Mouse (Mus musculus): ENCODE results near the gene Catsper4.

Gene Catsper4

DNA sequence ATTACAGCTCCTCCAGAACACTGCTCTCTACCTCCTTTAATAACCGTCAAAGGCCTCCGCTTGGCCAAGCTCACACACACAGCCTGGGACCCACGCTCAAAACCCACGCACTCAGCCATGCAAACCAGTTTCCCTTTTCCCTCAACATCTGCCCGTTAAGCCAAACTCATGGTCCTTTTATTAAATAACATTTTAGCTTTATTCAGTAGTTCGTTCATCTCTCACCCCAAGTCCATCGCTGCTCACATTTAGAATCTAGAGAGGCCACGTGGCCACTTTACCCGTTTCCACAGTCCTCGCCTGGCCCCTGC is 23.7 kb upstream of the Catsper4 start:
- DNase-seq (ENCODE audit: low spot score in 2 of 2), result no peak

GRCm38 (mm10) chr4:134250116-134250929 is 23.1 kb upstream of the Catsper4 start:
- no peak for DNase-seq (ENCODE audit: low spot score in 2 of 2)

- DNase-seq (ENCODE audit: low spot score in 2 of 2), result peak; percentile 42 to 82
Observed at GRCm38 (mm10) chr4:134249651-134250050, 22.5 kb upstream of the Catsper4 start.

- DNase-seq (ENCODE audit: low spot score in 2 of 2), result no peak
Observed at GRCm38 (mm10) chr4:134246719-134247258, 19.6 kb upstream of the Catsper4 start, which contains the start of gene Gm30191. Gene Gm30191 (plus strand): TSS chr4:134246935.

GRCm38 (mm10) chr4:134246256-134246655 is 19.1 kb upstream of the Catsper4 start:
- no peak for DNase-seq (ENCODE audit: low spot score in 2 of 2)

DNA sequence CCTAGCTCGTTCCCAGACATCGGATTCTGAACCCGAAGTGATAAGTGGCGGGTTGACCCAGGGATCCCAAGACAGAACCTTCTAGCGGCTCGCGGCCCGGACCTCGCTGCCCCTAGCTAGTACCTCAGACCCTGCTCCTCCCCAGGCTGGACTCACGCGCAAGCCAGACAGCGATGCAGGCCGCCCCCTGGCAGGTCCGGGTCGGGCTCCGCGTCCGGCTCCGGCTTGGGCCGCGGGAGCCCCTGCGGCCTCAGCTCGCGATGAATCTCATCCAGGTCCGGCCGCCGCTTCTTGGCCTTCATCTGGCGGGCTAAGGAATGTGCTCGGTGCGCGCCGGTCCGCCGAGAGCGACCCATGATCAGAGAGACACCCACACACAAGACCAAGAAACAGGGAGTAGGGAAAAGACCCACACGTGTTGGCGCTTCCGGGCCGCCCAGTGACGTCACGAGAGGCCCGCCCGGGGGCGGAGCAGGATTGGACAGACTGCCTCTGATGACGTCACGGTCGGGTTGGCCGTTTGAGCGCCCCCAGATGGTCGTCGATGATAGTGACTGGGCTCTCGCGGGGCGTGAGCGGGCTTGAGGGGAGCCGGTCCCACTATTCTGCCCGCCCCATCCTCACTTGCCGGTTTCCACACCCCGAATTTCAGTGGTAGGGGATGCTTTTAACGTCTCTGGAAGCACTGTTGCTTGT is 18.1 kb upstream of the Catsper4 start, which contains the start of gene Zfp593:
Zfp593 (minus strand) TSS at position 445 of the 696 bp plus-strand sequence.
- peak; percentile 92 to 98 for DNase-seq (ENCODE audit: low spot score in 2 of 2)

DNA sequence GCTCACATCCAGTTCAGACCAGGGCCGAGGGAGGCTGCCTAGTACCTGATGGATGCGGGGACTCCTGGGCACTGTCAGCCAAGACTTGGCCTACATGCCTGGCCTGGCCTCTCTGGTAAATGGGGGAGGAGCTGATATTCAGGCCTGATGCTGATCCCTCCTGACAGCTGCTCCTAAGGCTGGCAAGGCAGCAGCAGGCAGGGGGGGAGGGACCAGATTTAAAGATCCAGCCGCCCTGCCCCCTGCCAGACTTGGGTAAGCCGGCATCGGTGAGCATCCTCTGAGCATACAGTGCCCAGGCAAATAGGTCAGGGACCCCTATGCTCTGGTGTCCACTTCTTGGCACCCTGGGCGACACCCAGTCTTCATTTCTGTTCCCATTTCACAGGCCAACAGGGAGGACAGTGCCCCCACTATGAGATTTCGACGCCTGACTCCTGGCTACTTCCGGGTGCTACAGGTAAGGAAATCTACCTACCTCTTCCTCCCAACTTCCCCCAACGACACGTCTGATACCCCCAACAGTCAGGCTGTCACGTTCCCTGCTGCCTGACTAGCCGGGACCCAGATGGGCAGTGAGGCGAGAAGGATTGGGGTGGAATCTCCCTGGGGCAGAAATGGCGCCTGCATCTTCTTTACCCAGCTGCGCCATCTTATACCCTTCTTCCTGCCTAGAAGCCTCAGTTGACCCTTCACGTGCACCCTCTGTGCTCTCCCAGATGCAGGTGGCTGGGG is 16.5 kb upstream of the Catsper4 start, which contains the start of gene E130218I03Rik:
E130218I03Rik (plus strand) TSS at position 147 of the 735 bp plus-strand sequence.
- no peak for DNase-seq (ENCODE audit: low spot score in 2 of 2)

- DNase-seq (ENCODE audit: low spot score in 2 of 2), result no peak
Observed at GRCm38 (mm10) chr4:134238686-134239085, 11.5 kb upstream of the Catsper4 start.

GRCm38 (mm10) chr4:134238279-134238651 is 11.1 kb upstream of the Catsper4 start, which contains the start of gene Cnksr1:
Gene Cnksr1 (minus strand): TSS chr4:134238399.
- no peak for DNase-seq (ENCODE audit: low spot score in 2 of 2)

DNA sequence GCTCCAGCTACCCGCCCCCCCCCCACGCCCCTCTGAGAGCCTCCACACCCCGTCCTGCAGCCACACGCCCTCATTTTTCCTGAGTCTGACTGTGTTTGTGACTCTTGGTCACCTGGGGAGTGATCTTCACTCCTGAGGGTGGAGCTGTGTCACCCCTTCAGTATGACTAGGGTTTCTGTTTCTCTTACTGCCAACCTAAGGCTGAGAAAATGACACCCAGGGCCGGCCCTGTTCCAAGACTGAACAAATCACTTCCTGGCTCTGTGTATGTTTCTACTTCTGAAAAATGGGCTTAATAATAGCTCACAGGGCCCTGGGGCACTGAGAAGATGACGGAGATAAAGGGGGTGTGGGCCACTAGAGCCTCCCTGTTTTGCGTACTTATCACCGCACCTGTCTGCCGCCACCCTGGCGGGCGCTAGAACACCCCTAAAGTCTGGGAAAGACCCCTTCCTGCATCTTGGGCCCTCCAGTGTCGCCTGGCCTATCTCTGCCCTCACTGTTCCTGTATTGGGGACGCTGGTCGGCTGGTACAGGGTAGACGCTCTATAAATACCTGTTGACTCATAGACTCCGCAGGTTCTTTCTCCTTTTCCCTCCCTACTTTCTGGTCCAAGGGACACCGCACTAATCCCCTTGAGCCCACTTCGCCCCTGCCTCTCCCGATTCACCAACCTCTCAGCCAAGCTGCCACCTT is 10.5 kb upstream of the Catsper4 start:
- DNase-seq (ENCODE audit: low spot score in 2 of 2), result no peak

DNA sequence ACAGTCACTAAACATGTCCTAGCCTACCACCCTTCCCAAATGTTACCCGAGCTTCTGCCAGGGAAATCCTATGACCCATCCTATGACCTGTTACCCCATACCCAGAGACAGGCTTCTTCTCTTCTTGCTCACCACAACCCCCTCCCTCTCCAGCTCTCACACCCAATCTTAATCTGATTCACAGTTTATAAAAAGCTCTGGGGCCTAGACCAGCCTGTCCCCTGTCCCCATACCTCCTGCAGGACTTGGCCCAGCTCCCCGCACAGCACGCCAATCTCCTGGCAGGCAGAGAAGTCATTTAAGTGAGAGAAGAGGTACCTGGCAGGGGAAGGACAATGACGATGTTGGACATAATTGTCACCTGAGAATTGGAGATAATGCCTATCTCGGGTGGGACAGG is 7.7 kb upstream of the Catsper4 start:
- DNase-seq (ENCODE audit: low spot score in 2 of 2), result no peak

- DNase-seq (ENCODE audit: low spot score in 2 of 2), result no peak
Observed at GRCm38 (mm10) chr4:134230431-134230830, 3.2 kb upstream of the Catsper4 start.

- no peak for DNase-seq (ENCODE audit: low spot score in 2 of 2)
Observed at GRCm38 (mm10) chr4:134222793-134223600, 4.2 kb downstream of the Catsper4 start.

DNA sequence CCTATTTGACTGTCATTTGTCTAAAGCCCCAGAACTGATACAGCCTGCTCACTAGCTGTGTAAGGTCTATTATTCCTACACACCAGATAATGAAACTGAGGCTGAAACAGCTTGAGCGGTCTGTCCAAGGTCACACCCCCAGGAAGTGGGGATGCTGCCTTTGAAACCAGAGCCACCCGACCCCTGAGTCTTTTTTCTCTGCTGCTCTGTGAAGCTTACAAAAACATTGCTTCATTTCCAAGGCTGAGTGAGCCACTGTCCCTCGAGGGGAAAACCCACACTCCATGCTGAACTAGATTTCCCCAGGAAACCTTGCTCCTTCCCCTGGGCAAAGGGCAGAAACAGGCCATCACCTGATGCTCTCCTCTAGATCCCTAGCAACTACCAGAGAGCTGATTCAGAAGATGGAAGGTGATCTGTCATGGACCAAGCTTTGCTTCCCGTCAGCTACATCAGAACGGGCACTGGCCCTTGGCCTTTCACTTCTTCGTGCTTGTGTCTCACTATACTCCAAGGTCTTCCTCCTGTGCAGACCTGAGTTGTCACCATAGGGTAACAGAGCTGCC is 20.6 kb downstream of the Catsper4 start:
- no peak for DNase-seq (ENCODE audit: low spot score in 2 of 2)

DNA sequence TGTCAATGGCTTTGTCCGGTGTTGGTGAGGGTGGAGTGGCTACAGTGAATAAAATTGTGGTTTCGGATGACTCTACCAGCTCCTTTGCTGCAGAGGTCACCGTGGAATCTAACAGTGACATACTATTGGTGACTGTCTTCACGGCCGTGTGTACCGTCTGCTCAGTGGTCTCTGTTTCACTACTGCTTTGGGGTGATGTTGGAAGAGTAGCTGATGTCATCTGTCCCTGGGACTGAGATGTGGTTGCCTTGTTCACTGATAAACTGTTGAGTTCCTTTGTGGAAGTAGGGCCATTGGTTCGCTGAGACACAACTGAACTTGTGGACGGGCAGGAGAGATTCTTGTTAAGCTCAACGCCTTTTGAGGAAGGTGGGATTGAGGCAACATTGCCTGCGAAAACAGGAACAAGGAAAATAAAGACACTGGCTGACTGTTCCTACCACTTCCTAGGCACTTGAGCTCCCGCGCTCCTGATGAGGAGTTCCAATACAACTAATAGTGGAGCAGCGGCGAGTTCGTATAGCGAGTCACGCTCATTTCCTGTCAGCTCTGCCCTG is 23.8 kb downstream of the Catsper4 start:
- no peak for DNase-seq (ENCODE audit: low spot score in 2 of 2)

GRCm38 (mm10) chr4:134202904-134203303 is 24.3 kb downstream of the Catsper4 start, which contains the start of gene Gm7534:
Gene Gm7534 (minus strand): TSS chr4:134203004.
- no peak for DNase-seq (ENCODE audit: low spot score in 2 of 2)

GRCm38 (mm10) chr4:134199371-134199770 is 27.8 kb downstream of the Catsper4 start:
- DNase-seq (ENCODE audit: low spot score in 2 of 2), result no peak

- DNase-seq (ENCODE audit: low spot score in 2 of 2), result no peak
Observed at GRCm38 (mm10) chr4:134186268-134186667, 40.9 kb downstream of the Catsper4 start.

DNA sequence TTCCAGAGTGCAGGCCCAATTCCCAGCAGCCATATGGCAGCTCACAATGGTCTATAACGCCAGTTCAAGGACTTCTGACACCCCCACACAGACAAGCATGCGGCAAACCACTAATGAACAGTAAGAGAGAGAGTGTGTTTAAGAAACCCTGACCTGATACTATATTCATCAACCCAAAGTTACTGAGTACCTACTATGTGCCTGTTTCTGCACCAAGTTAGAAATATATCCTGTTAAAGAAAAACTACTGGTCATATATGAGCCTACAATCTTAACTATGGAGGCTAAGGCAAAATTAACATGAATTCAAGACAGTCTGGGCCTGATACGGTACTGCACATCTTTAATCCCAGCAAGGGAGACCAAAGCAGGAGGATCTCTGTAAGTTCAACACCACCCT is 41.6 kb downstream of the Catsper4 start:
- DNase-seq (ENCODE audit: low spot score in 2 of 2), result no peak

GRCm38 (mm10) chr4:134183711-134184110 is 43.5 kb downstream of the Catsper4 start:
- no peak for DNase-seq (ENCODE audit: low spot score in 2 of 2)
